Comparison of ENCODE assay signal across 18 mouse cellular contexts in genomic region chr10:93248416-93248815, GRCm38 (mm10).
DNase-seq lines count a peak whose midpoint lies in the region; ATAC-seq and TF ChIP-seq lines count a peak whose summit lies in the region.
"Had no signal": no experiment of that assay in that cellular context is flagged by ENCODE, and none has a peak within 500 bp of the region (broad histone marks: within the 10 kb centered on the region; RNA-seq: fewer than 3 reads in every experiment).

No protein-coding gene starts in this region.

- no peaks in the 10 kb centered on the region for H3K27me3 ChIP-seq in forebrain, embryonic 15.5 days
- H3K27me3 ChIP-seq in forebrain, embryonic 11.5 days (ENCODE audit: control insufficient read depth, insufficient read depth, low read length), result no peaks in the 10 kb centered on the region
- H3K27me3 ChIP-seq in heart, postnatal 0 days (ENCODE audit: control insufficient read depth, insufficient read depth, low read length), result no peaks in the 10 kb centered on the region
- H3K27me3 ChIP-seq: hindbrain, embryonic 15.5 days; megakaryocyte, embryonic 14.5 days had no signal

- TF ChIP-seq CTCF in heart, postnatal 0 days (IDR thresholded peaks at IDR 0.05; ENCODE audit: low read depth), result no peak

- no peak overlapping the region for H3K4me3 ChIP-seq in forebrain, embryonic 15.5 days
- no peak overlapping the region for H3K4me3 ChIP-seq in forebrain, embryonic 11.5 days (ENCODE audit: low read depth, low read length)
- H3K4me3 ChIP-seq in heart, postnatal 0 days (ENCODE audit: low read depth, low read length), result no peak overlapping the region
- H3K4me3 ChIP-seq: hindbrain, embryonic 15.5 days; megakaryocyte, embryonic 14.5 days had no signal

- 80% methylated on average over 8 of the region's 8 CpGs for WGBS in forebrain, embryonic 15.5 days
- 84% methylated on average over 8 of the region's 8 CpGs for WGBS in forebrain, embryonic 11.5 days
- WGBS in heart, postnatal 0 days, result 78% methylated on average over 8 of the region's 8 CpGs

- H3K27ac ChIP-seq in forebrain, embryonic 15.5 days (replicated peaks), result 0 out of 2 replicates have a peak overlapping the region, but pooled peaks have one; percentile 7
- H3K27ac ChIP-seq in forebrain, embryonic 11.5 days (ENCODE audit: low read depth, low read length), result no peak overlapping the region
- peak overlapping the region; percentile 56 for H3K27ac ChIP-seq in heart, postnatal 0 days (ENCODE audit: low read depth)
- H3K27ac ChIP-seq: hindbrain, embryonic 15.5 days; kidney, postnatal 0 days had no signal

- no peak for ATAC-seq in forebrain, embryonic 15.5 days (replicated peaks)
- ATAC-seq in forebrain, embryonic 11.5 days (replicated peaks; ENCODE audit: low FRiP score), result no peak
- no peak for ATAC-seq in heart, postnatal 0 days (ENCODE audit: insufficient read depth, low read depth)
- ATAC-seq: forebrain, postnatal 0 days; intestine, postnatal 0 days had no signal

- H3K4me2 ChIP-seq in forebrain, embryonic 15.5 days (replicated peaks), result no peak overlapping the region
- no peak overlapping the region for H3K4me2 ChIP-seq in forebrain, embryonic 11.5 days (ENCODE audit: low read depth, low read length, severe bottlenecking)
- no peak overlapping the region for H3K4me2 ChIP-seq in heart, postnatal 0 days (ENCODE audit: low read depth, low read length)
- H3K4me2 ChIP-seq: hindbrain, embryonic 15.5 days; liver, embryonic 11.5 days had no signal

- no peak overlapping the region for H3K9ac ChIP-seq in forebrain, embryonic 15.5 days (replicated peaks)
- no peak overlapping the region for H3K9ac ChIP-seq in forebrain, embryonic 11.5 days (ENCODE audit: low read length)
- H3K9ac ChIP-seq in heart, postnatal 0 days (replicated peaks; ENCODE audit: low read depth, low read length), result no peak overlapping the region
- H3K9ac ChIP-seq: forebrain, postnatal 0 days; hindbrain, embryonic 15.5 days had no signal

- DNase-seq in forebrain, embryonic 11.5 days (ENCODE audit: low spot score), result no peak
- no peak for DNase-seq in heart, postnatal 0 days (ENCODE audit: low spot score)
- no peak for DNase-seq in heart, adult 8-10 months (ENCODE audit: low spot score)
- DNase-seq in right cerebral cortex, postnatal 25 days, result peak; percentile 8
- DNase-seq in right cerebral cortex, postnatal 14 days, result no peak
- DNase-seq in embryo, embryonic 9.5 days (ENCODE audit: extremely low spot score), result no peak
- DNase-seq: cerebellum, adult 8-10 months; forebrain, postnatal 0 days; left cerebral cortex, postnatal 4 days; lung, adult 2 months; midbrain, embryonic 14.5 days; right cerebral cortex, postnatal 4 days had no signal

- peaks cover 26% of the 10 kb centered on the region for H3K4me1 ChIP-seq in forebrain, embryonic 15.5 days
- peaks cover 7% of the 10 kb centered on the region; the same call in 1 of the 2 replicates for H3K4me1 ChIP-seq in forebrain, embryonic 11.5 days (replicated peaks; ENCODE audit: control insufficient read depth, insufficient read depth, low read length)
- peaks cover 25% of the 10 kb centered on the region for H3K4me1 ChIP-seq in heart, postnatal 0 days (ENCODE audit: control insufficient read depth, insufficient read depth)

- H3K36me3 ChIP-seq in forebrain, embryonic 15.5 days, result peaks cover 10% of the 10 kb centered on the region; the same call in 1 of the 2 replicates
- H3K36me3 ChIP-seq in forebrain, embryonic 11.5 days (ENCODE audit: control insufficient read depth, insufficient read depth, low read length), result no peaks in the 10 kb centered on the region
- H3K36me3 ChIP-seq in heart, postnatal 0 days (replicated peaks; ENCODE audit: control insufficient read depth, insufficient read depth, low read length), result peaks cover 15% of the 10 kb centered on the region; the same call in 1 of the 2 replicates

- TF ChIP-seq EP300 in heart, postnatal 0 days (IDR thresholded peaks at IDR 0.05; ENCODE audit: low read depth), result no peak

- no peaks in the 10 kb centered on the region for H3K9me3 ChIP-seq in forebrain, embryonic 15.5 days
- no peaks in the 10 kb centered on the region for H3K9me3 ChIP-seq in forebrain, embryonic 11.5 days (ENCODE audit: control insufficient read depth, low read length)
- H3K9me3 ChIP-seq in heart, postnatal 0 days (replicated peaks; ENCODE audit: control insufficient read depth, low read length), result no peaks in the 10 kb centered on the region
- H3K9me3 ChIP-seq: hindbrain, embryonic 15.5 days; megakaryocyte, embryonic 14.5 days had no signal
